Mouse (Mus musculus): ENCODE measurements around the gene Anapc4. TPM values are rescaled to one million over a fixed set of nuclear protein-coding genes. Genes with fewer than 3 reads are reported as not detected.

Anapc4 gene
- total and polyA plus RNA-seq, 3 experiments, result 66.4 to 87.0 (median 85.6) TPM

DNA sequence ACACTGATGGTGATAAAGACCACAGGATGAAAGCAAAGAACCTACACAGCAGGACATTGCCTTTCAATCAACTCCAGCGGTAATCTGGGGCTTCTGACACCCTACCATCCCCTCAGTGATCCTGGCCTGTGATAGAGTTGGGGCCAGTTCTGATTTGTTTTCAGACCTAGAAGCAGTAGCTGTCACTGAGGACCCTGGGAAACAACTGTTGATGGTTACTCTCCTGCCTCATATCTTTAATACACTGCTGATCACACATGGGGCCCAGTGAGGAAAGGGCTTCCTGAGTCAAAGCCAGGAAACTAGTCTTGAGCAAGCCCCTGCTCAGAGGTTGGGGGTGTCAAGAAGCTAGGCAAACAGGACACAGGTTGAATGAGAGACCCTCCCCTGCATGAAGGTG lies 37.6 kb downstream of the Anapc4 start:
- dilution Hi-C loops (cut with MboI; ENCODE audit: extremely low pct_ligation_motif_present, extremely low pct_unique_long_range_greater_than_20kb, low sequenced_read_pairs) (no loop called here), in situ Hi-C loops (cut with MboI; ENCODE audit: low pct_ligation_motif_present, low pct_unique_long_range_greater_than_20kb, low sequenced_read_pairs) (no loop called here)
- Histone ChIP-seq H3K27me3 (replicated peaks) (no peaks in the 10 kb centered on the region), H3K4me2 (ENCODE audit: insufficient read depth, low read depth, poor library complexity, severe bottlenecking) (no peak overlapping the region), H3K4me3 (replicated peaks in 1 of 3; ENCODE audit: low read depth in 2 of 3, low read length in 2 of 3, poor library complexity in 1 of 3) (no peak overlapping the region), H3K9me3 (replicated peaks; ENCODE audit: low read length) (no peaks in the 10 kb centered on the region), H3K27ac (ENCODE audit: insufficient read depth, low read depth) (no peak overlapping the region), H3K79me2 (replicated peaks; ENCODE audit: control insufficient read depth, extremely low read depth, insufficient read depth, poor library complexity, severe bottlenecking) (no peaks in the 10 kb centered on the region), H3K4me1 (ENCODE audit: control insufficient read depth in 1 of 2, insufficient read depth in 2 of 2) (no peaks in the 10 kb centered on the region), H3K36me3 (replicated peaks in 1 of 2; ENCODE audit: control insufficient read depth in 1 of 2, insufficient read depth in 1 of 2, low read length in 1 of 2) (peaks cover 13 to 39% of the 10 kb centered on the region in 2 experiments), H3K9ac (ENCODE audit: insufficient read depth, low read depth) (no peak overlapping the region)
- no peak for DNase-seq (ENCODE audit: extremely low read depth)
- TF ChIP-seq CTCF (conservative IDR thresholded peaks at IDR 0.05 in 1 of 2, IDR thresholded peaks at IDR 0.05 in 1 of 2; ENCODE audit: low read depth in 2 of 2, low read length in 2 of 2) (no peak), TCF12 (IDR thresholded peaks at IDR 0.05; ENCODE audit: low read depth, low read length) (no peak), ZNF384 (IDR thresholded peaks at IDR 0.05; ENCODE audit: low read depth, low read length) (no peak), NELFE (IDR thresholded peaks at IDR 0.05; ENCODE audit: low read depth, low read length) (no peak), BHLHE40 (IDR thresholded peaks at IDR 0.05; ENCODE audit: low read depth, low read length) (no peak), ZC3H11A (IDR thresholded peaks at IDR 0.05; ENCODE audit: low read depth, low read length) (no peak), EP300 (IDR thresholded peaks at IDR 0.05; ENCODE audit: low read length) (no peak), IRF4 (IDR thresholded peaks at IDR 0.05; ENCODE audit: low read depth, low read length) (no peak), MAZ (IDR thresholded peaks at IDR 0.05; ENCODE audit: low read depth, low read length) (no peak), ETS1 (conservative IDR thresholded peaks at IDR 0.05; ENCODE audit: low read depth, low read length) (no peak), USF2 (conservative IDR thresholded peaks at IDR 0.05; ENCODE audit: low read depth, low read length) (no peak), POLR2AphosphoS2 (IDR thresholded peaks at IDR 0.05; ENCODE audit: low read depth, low read length) (no peak), JUND (conservative IDR thresholded peaks at IDR 0.05; ENCODE audit: low read depth, low read length) (no peak)

DNA sequence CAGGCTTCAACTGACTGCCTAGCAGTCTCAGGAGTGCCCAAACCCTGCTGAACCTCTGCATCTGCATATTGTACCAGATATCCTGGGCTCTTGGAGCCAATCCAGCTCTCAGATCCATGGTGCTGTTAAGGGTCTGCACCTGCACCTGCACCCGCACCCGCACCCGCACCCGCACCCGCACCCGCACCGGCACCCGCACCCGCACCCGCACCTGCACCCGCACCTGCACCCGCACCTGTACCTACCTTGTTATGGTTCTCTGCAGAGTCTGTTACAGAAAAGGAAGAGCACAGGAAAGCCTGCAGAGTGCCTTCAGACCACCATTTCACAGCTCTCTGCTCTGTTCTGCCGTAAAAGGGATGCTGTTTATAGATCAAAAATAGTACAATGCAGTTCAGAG lies 38.2 kb downstream of the Anapc4 start:
- Histone ChIP-seq H3K9ac (ENCODE audit: insufficient read depth, low read depth) (no peak overlapping the region), H3K4me2 (ENCODE audit: insufficient read depth, low read depth, poor library complexity, severe bottlenecking) (no peak overlapping the region), H3K4me3 (replicated peaks in 1 of 3; ENCODE audit: low read depth in 2 of 3, low read length in 2 of 3, poor library complexity in 1 of 3) (no peak overlapping the region), H3K27ac (ENCODE audit: insufficient read depth, low read depth) (no peak overlapping the region), H3K27me3 (replicated peaks) (no peaks in the 10 kb centered on the region), H3K79me2 (replicated peaks; ENCODE audit: control insufficient read depth, extremely low read depth, insufficient read depth, poor library complexity, severe bottlenecking) (no peaks in the 10 kb centered on the region), H3K36me3 (replicated peaks in 1 of 2; ENCODE audit: control insufficient read depth in 1 of 2, insufficient read depth in 1 of 2, low read length in 1 of 2) (peaks cover 10 to 34% of the 10 kb centered on the region in 2 experiments), H3K4me1 (ENCODE audit: control insufficient read depth in 1 of 2, insufficient read depth in 2 of 2) (no peaks in the 10 kb centered on the region), H3K9me3 (replicated peaks; ENCODE audit: low read length) (no peaks in the 10 kb centered on the region)
- TF ChIP-seq ZMIZ1 (IDR thresholded peaks at IDR 0.05; ENCODE audit: low read depth, low read length) (no peak), GABPA (IDR thresholded peaks at IDR 0.05; ENCODE audit: insufficient replicate concordance, low read depth, low read length) (no peak), MEF2A (IDR thresholded peaks at IDR 0.05; ENCODE audit: borderline replicate concordance, low read depth, low read length) (no peak), PAX5 (IDR thresholded peaks at IDR 0.05; ENCODE audit: low read length) (no peak), CTCF (conservative IDR thresholded peaks at IDR 0.05 in 1 of 2, IDR thresholded peaks at IDR 0.05 in 1 of 2; ENCODE audit: low read depth in 2 of 2, low read length in 2 of 2) (no peak), BHLHE40 (IDR thresholded peaks at IDR 0.05; ENCODE audit: low read depth, low read length) (no peak), MAX (IDR thresholded peaks at IDR 0.05; ENCODE audit: low read length) (no peak), JUND (conservative IDR thresholded peaks at IDR 0.05; ENCODE audit: low read depth, low read length) (no peak), RAD21 (IDR thresholded peaks at IDR 0.05; ENCODE audit: low read depth, low read length) (no peak), POLR2AphosphoS2 (IDR thresholded peaks at IDR 0.05; ENCODE audit: low read depth, low read length) (no peak), KAT2A (IDR thresholded peaks at IDR 0.05; ENCODE audit: insufficient replicate concordance, low read length) (no peak), ZC3H11A (IDR thresholded peaks at IDR 0.05; ENCODE audit: low read depth, low read length) (no peak)
- dilution Hi-C loops (cut with MboI; ENCODE audit: extremely low pct_ligation_motif_present, extremely low pct_unique_long_range_greater_than_20kb, low sequenced_read_pairs) (no loop called here), in situ Hi-C loops (cut with MboI; ENCODE audit: low pct_ligation_motif_present, low pct_unique_long_range_greater_than_20kb, low sequenced_read_pairs) (no loop called here)
- DNase-seq (ENCODE audit: extremely low read depth), result no peak
